Mouse (Mus musculus) NIH3T3 (cell line): ENCODE results near the gene Ascc1.

Experiments
- DNase-seq: peaks from one replicate; pipeline ENCODE4 v3.0.0-alpha.2; 2012; ENCODE audit warnings: low read depth

The Ascc1 gene

GRCm38 (mm10) chr10:60078561-60078917, 75.9 kb downstream of the Ascc1 start:
- peak; percentile 88 for DNase-seq

GRCm38 (mm10) chr10:60080171-60080570, 77.6 kb downstream of the Ascc1 start:
- no peak for DNase-seq

- no peak for DNase-seq
Measured at GRCm38 (mm10) chr10:60080601-60080981, 78.0 kb downstream of the Ascc1 start.

- DNase-seq = no peak
Measured at GRCm38 (mm10) chr10:60080982-60081825, 78.6 kb downstream of the Ascc1 start.

GRCm38 (mm10) chr10:60081905-60082304, 79.3 kb downstream of the Ascc1 start:
- DNase-seq = no peak

GRCm38 (mm10) chr10:60084065-60084464, 81.5 kb downstream of the Ascc1 start:
- peak; percentile 35 for DNase-seq

GRCm38 (mm10) chr10:60092311-60092710, 89.7 kb downstream of the Ascc1 start:
- no peak for DNase-seq

GRCm38 (mm10) chr10:60093751-60094150, 91.1 kb downstream of the Ascc1 start:
- DNase-seq = no peak

- DNase-seq = peak; percentile 57
Measured at GRCm38 (mm10) chr10:60095558-60095957, 93.0 kb downstream of the Ascc1 start.

- DNase-seq = peak; percentile 14
Measured at GRCm38 (mm10) chr10:60096302-60096701, 93.7 kb downstream of the Ascc1 start.

- DNase-seq = no peak
Measured at GRCm38 (mm10) chr10:60097146-60097545, 94.5 kb downstream of the Ascc1 start.

- DNase-seq = no peak
Measured at GRCm38 (mm10) chr10:60097774-60098173, 95.2 kb downstream of the Ascc1 start.

GRCm38 (mm10) chr10:60105391-60106145, 103.0 kb downstream of the Ascc1 start:
- DNase-seq = no peak

- no peak for DNase-seq
Measured at GRCm38 (mm10) chr10:60106146-60106530, 103.5 kb downstream of the Ascc1 start, which contains the start of gene Spock2. Gene Spock2, plus strand, starts transcription at chr10:60106219.

- DNase-seq = no peak
Measured at GRCm38 (mm10) chr10:60106531-60107186, 104.1 kb downstream of the Ascc1 start.

- no peak for DNase-seq
Measured at GRCm38 (mm10) chr10:60107448-60107847, 104.8 kb downstream of the Ascc1 start.

GRCm38 (mm10) chr10:60108321-60109111, 105.9 kb downstream of the Ascc1 start:
- no peak for DNase-seq

- no peak for DNase-seq
Measured at GRCm38 (mm10) chr10:60109336-60109735, 106.7 kb downstream of the Ascc1 start.

- no peak for DNase-seq
Measured at GRCm38 (mm10) chr10:60109989-60110388, 107.4 kb downstream of the Ascc1 start.

- no peak for DNase-seq
Measured at GRCm38 (mm10) chr10:60110908-60111475, 108.4 kb downstream of the Ascc1 start.

GRCm38 (mm10) chr10:60113965-60114690, 111.5 kb downstream of the Ascc1 start:
- DNase-seq = no peak
